Mouse (Mus musculus): ENCODE measurements at regions not wholly inside any gene's neighbourhood (a gene's known extent, or its start where the extent isn't known, plus 50 kb on each side); places are given as distances from the start of the nearest gene placed in this dataset.

- TF ChIP-seq POLR2A (IDR thresholded peaks at IDR 0.05; ENCODE audit: borderline replicate concordance, extremely low read depth, low read depth, low read length) (no peak), CTCF (IDR thresholded peaks at IDR 0.05; ENCODE audit: insufficient read depth, low read length) (no peak)
These were observed 54.7 kb downstream of the Barx1 start for GRCm38 (mm10) chr13:48717451-48717850.

All from lung, adult 2 months (tissue).